Mouse (Mus musculus): Measurements from ENCODE around the gene Dmwd. TPM values are rescaled to one million over a fixed set of nuclear protein-coding genes. Genes with fewer than 3 reads are reported as not detected.

The Dmwd gene
- total RNA-seq, 4 experiments from 2014 or later = 136 to 144 (median 141) TPM

Small RNA genes lying within 50 kb of the gene (microRNA-seq; reads per million reads assigned to microRNA genes)
- gene Mir3100 = 2.9 to 5.6 reads per million in 2 experiments

Other genes starting within 250 kb of the Dmwd start
- gene Mill2, start 236.3 kb upstream of the Dmwd start, total RNA-seq (2022) = 1 to 10 TPM; 1.9 to 2.6 (median 2.2) TPM
- 10 to 100 TPM; 11.2 to 15.5 (median 13.4) TPM for gene Pglyrp1, start 204.9 kb upstream of the Dmwd start, total RNA-seq (2022)
- 10 to 100 TPM in 2 of 4 experiments, 1 to 10 TPM in 2; 9.4 to 14.3 (median 11.4) TPM for gene Ccdc61, start 165.8 kb upstream of the Dmwd start, total RNA-seq (2022)
- gene Nova2, start 150.3 kb upstream of the Dmwd start, total RNA-seq (2022) = 10 to 100 TPM; 71.3 to 76.7 (median 74.6) TPM
- 1 to 10 TPM in 1 of 4 experiments, under 1 TPM in 2, not detected in 1; 0.60 to 1.5 (median 0.91) TPM for gene Nanos2, start 88.8 kb upstream of the Dmwd start, total RNA-seq (2022)
- gene Mypop, start 85.0 kb upstream of the Dmwd start, total RNA-seq (2022) = 10 to 100 TPM; 42.4 to 49.6 (median 45.8) TPM
- 10 to 100 TPM; 47.6 to 49.2 (median 47.9) TPM for gene Irf2bp1, start 72.2 kb upstream of the Dmwd start, total RNA-seq (2022)
- gene Foxa3, start 52.7 kb upstream of the Dmwd start, total RNA-seq (2022) = not detected
- gene Sympk, start 51.9 kb upstream of the Dmwd start, total RNA-seq (2022) = 100 to 1,000 TPM; 100 to 113 (median 109) TPM
- under 1 TPM in 2 of 4 experiments, not detected in 2; 0.41 to 0.61 TPM for gene Rsph6a, start 21.5 kb upstream of the Dmwd start, total RNA-seq (2022)
- gene Dmpk, start 7.6 kb downstream of the Dmwd start, total RNA-seq (2022) = 10 to 100 TPM; 35.6 to 55.8 (median 45.3) TPM
- 1 to 10 TPM; 2.0 to 3.7 (median 3.6) TPM for gene Six5, start 18.4 kb downstream of the Dmwd start, total RNA-seq (2022)
- gene Gm4969, start 42.1 kb downstream of the Dmwd start, total RNA-seq (2022) = under 1 TPM; 0.18 to 0.57 (median 0.31) TPM
- 10 to 100 TPM; 13.3 to 15.1 (median 14.4) TPM for gene Fbxo46, start 43.6 kb downstream of the Dmwd start, total RNA-seq (2022)
- gene Qpctl, start 73.1 kb downstream of the Dmwd start, total RNA-seq (2022) = 10 to 100 TPM; 18.6 to 20.9 (median 20.4) TPM
- 10 to 100 TPM; 75.6 to 82.3 (median 78.2) TPM for gene Snrpd2, start 73.5 kb downstream of the Dmwd start, total RNA-seq (2022)
- gene Gipr, start 89.9 kb downstream of the Dmwd start, total RNA-seq (2022) = 1 to 10 TPM; 1.0 to 1.5 (median 1.2) TPM
- gene Eml2, start 100.2 kb downstream of the Dmwd start, total RNA-seq (2022) = 100 to 1,000 TPM; 156 to 198 (median 171) TPM
- gene Gpr4, start 136.3 kb downstream of the Dmwd start, total RNA-seq (2022) = 1 to 10 TPM; 1.3 to 2.7 (median 1.8) TPM
- 10 to 100 TPM; 33.8 to 45.7 (median 40.7) TPM for gene Opa3, start 152.1 kb downstream of the Dmwd start, total RNA-seq (2022)
- 10 to 100 TPM; 17.4 to 26.8 (median 19.5) TPM for gene Vasp, start 195.6 kb downstream of the Dmwd start, total RNA-seq (2022)
- gene Ppm1n, start 203.8 kb downstream of the Dmwd start, total RNA-seq (2022) = under 1 TPM in 1 of 4 experiments, not detected in 3; 0.28 TPM
- gene Rtn2, start 206.4 kb downstream of the Dmwd start, total RNA-seq (2022) = 10 to 100 TPM; 76.6 to 96.7 (median 85.4) TPM
- gene Fosb, start 233.8 kb downstream of the Dmwd start, total RNA-seq (2022) = 10 to 100 TPM in 3 of 4 experiments, 1 to 10 TPM in 1; 5.4 to 13.8 (median 10.7) TPM

Measured in layer of hippocampus, adult 8-10 months (tissue).